Mouse (Mus musculus) cerebellum, adult 2 months (tissue): ENCODE results near the gene Foxp1.

Experiments used
- CTCF ChIP-seq: fragments of 200-500 bp; IDR thresholded peaks from 2 replicates; pipeline ENCODE4 v1.5.1; 2011; ENCODE audit warnings: low read depth, mild to moderate bottlenecking, control low read depth, low read length, moderate library complexity, borderline replicate concordance; ENCODE audit not compliant: insufficient read depth
- POLR2A ChIP-seq: fragments of 200-500 bp; IDR thresholded peaks from 2 replicates; pipeline ENCODE4 v1.6.1; 2011; ENCODE audit warnings: low read length, control low read depth, borderline replicate concordance; ENCODE audit not compliant: insufficient read depth

DNA sequence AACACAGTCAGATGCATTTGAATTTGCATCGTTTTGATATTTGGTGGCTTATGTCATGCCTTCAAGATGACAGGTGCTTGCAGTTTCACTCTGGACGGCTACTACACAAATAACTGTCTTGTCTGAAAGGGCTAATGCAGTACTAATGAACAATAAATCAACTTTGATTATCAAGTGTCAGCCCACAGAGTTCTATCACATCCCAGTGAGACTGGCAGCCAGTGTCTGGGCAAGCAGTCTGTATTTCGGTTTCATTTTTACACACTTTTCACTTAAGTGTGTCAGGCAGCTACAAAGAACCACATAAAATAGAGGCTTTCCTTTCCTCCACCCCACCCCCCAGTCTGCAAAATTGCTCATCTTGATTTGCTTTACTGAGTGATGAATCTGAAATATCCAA lies 496.5 kb downstream of the Foxp1 start:
- TF ChIP-seq POLR2A (no peak), CTCF (no peak)
